Mouse (Mus musculus): ENCODE results near the gene Duxbl1.
"Not testable (repeated sequence)": the region's sequence is repeated elsewhere in the genome, so short reads cannot be mapped to it uniquely, and the experiment has no call there.

- not testable (repeated sequence) for TF ChIP-seq USF1 (IDR thresholded peaks at IDR 0.05; ENCODE audit: low read depth); TCF12 (IDR thresholded peaks at IDR 0.05; ENCODE audit: insufficient read depth, poor library complexity, severe bottlenecking); MAX (IDR thresholded peaks at IDR 0.05; ENCODE audit: low read depth); E2F4 (IDR thresholded peaks at IDR 0.05; ENCODE audit: insufficient read depth); POLR2A (IDR thresholded peaks at IDR 0.05; ENCODE audit: insufficient read length, low read depth); CEBPB (IDR thresholded peaks at IDR 0.05; ENCODE audit: insufficient read depth, poor library complexity, severe bottlenecking); MYOG (IDR thresholded peaks at IDR 0.05; ENCODE audit: control insufficient read depth in 1 of 3, insufficient read depth in 1 of 3, insufficient read length in 2 of 3, low read depth in 2 of 3); SRF (IDR thresholded peaks at IDR 0.05; ENCODE audit: control insufficient read depth, insufficient read length, low read depth)
Measured at GRCm38 (mm10) chr14:25938004-25938403, 40.4 kb upstream of the Duxbl1 start, which contains the start of gene Cphx1.
